Mouse (Mus musculus) embryo, embryonic 11 days (tissue): ENCODE measurements around the gene Vmn2r14.
"Not testable (repeated sequence)": the region's sequence is repeated elsewhere in the genome, so short reads cannot be mapped to it uniquely, and the experiment has no call there.

Source experiments
- DNase-seq: peaks from one replicate; pipeline ENCODE4 v3.0.0-alpha.2; 2015

Gene Vmn2r14

GRCm38 (mm10) chr5:109224608-109225007 lies at the start of gene Vmn2r14:
Vmn2r14 (minus strand) TSS chr5:109224708.
- DNase-seq = no peak

DNA sequence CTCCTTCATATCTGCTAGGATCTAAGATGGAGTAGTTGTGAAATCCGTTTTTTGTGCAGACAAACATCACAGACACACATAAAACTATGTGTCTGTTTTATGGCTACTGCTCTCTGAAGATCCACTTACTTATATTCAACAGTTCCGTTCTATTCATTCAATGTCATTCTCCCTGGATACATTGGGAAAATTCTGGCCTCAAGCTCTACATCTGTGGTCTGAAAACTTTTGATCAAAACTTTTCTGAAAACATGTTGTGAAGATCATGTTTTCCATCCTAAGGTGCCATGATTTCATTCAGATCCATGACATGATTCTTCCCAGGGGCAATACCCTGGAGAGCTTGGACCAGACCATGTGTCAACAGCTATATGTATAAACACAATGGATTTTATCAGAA lies 32.4 kb downstream of the Vmn2r14 start, which contains the start of gene Vmn2r13:
Gene Vmn2r13, minus strand, starts transcription at position 101 of the 400 bp plus-strand sequence.
- DNase-seq = not testable (repeated sequence)

- DNase-seq = not testable (repeated sequence)
Measured at GRCm38 (mm10) chr5:109166851-109167250, 57.7 kb downstream of the Vmn2r14 start.
